Mouse (Mus musculus) adipocyte (in vitro differentiated cells): Measurements from ENCODE around the gene Med13l.

Experiments
- DNase-seq: peaks from one replicate; pipeline ENCODE4 v3.0.0-alpha.2; 2016; ENCODE audit warnings: low spot score

The Med13l gene

GRCm38 (mm10) chr5:118658256-118658837 is 97.9 kb downstream of the Med13l start:
- DNase-seq, result no peak

- peak; percentile 25 for DNase-seq
These were observed 99.2 kb downstream of the Med13l start for GRCm38 (mm10) chr5:118659713-118660112.

- no peak for DNase-seq
These were observed 101.3 kb downstream of the Med13l start for GRCm38 (mm10) chr5:118661751-118662150.

GRCm38 (mm10) chr5:118663999-118664398 is 103.5 kb downstream of the Med13l start:
- peak; percentile 86 for DNase-seq

GRCm38 (mm10) chr5:118665023-118665422 is 104.5 kb downstream of the Med13l start:
- DNase-seq, result no peak

GRCm38 (mm10) chr5:118666437-118667207 is 106.1 kb downstream of the Med13l start:
- no peak for DNase-seq

- no peak for DNase-seq
These were observed 107.4 kb downstream of the Med13l start for GRCm38 (mm10) chr5:118667863-118668262.

- no peak for DNase-seq
These were observed 108.5 kb downstream of the Med13l start for GRCm38 (mm10) chr5:118668931-118669330.

GRCm38 (mm10) chr5:118672111-118672510 is 111.6 kb downstream of the Med13l start:
- DNase-seq, result no peak

GRCm38 (mm10) chr5:118673859-118674258 is 113.4 kb downstream of the Med13l start:
- no peak for DNase-seq

- no peak for DNase-seq
These were observed 113.8 kb downstream of the Med13l start for GRCm38 (mm10) chr5:118674321-118674720.

GRCm38 (mm10) chr5:118675697-118676096 is 115.2 kb downstream of the Med13l start:
- DNase-seq, result peak; percentile 36

GRCm38 (mm10) chr5:118676151-118676918 is 115.9 kb downstream of the Med13l start:
- DNase-seq, result peak; percentile 55

GRCm38 (mm10) chr5:118679283-118679835 is 118.9 kb downstream of the Med13l start:
- no peak for DNase-seq

- DNase-seq, result no peak
These were observed 120.4 kb downstream of the Med13l start for GRCm38 (mm10) chr5:118680853-118681252.

GRCm38 (mm10) chr5:118682007-118682406 is 121.5 kb downstream of the Med13l start:
- DNase-seq, result no peak

- no peak for DNase-seq
These were observed 124.7 kb downstream of the Med13l start for GRCm38 (mm10) chr5:118685145-118685544.

- DNase-seq, result no peak
These were observed 125.5 kb downstream of the Med13l start for GRCm38 (mm10) chr5:118686021-118686420.

- no peak for DNase-seq
These were observed 128.7 kb downstream of the Med13l start for GRCm38 (mm10) chr5:118688886-118689835.

GRCm38 (mm10) chr5:118691025-118691709 is 130.7 kb downstream of the Med13l start:
- no peak for DNase-seq

- DNase-seq, result no peak
These were observed 131.2 kb downstream of the Med13l start for GRCm38 (mm10) chr5:118691710-118692040.
